Mouse (Mus musculus) right cerebral cortex, adult 18-20 months (tissue): ENCODE results near the gene Hist1h1a.

ENCODE experiments used
- DNase-seq: peaks from one replicate; pipeline ENCODE4 v3.0.0; 2022; ENCODE audit warnings: mixed read lengths

Gene Hist1h1a

DNA sequence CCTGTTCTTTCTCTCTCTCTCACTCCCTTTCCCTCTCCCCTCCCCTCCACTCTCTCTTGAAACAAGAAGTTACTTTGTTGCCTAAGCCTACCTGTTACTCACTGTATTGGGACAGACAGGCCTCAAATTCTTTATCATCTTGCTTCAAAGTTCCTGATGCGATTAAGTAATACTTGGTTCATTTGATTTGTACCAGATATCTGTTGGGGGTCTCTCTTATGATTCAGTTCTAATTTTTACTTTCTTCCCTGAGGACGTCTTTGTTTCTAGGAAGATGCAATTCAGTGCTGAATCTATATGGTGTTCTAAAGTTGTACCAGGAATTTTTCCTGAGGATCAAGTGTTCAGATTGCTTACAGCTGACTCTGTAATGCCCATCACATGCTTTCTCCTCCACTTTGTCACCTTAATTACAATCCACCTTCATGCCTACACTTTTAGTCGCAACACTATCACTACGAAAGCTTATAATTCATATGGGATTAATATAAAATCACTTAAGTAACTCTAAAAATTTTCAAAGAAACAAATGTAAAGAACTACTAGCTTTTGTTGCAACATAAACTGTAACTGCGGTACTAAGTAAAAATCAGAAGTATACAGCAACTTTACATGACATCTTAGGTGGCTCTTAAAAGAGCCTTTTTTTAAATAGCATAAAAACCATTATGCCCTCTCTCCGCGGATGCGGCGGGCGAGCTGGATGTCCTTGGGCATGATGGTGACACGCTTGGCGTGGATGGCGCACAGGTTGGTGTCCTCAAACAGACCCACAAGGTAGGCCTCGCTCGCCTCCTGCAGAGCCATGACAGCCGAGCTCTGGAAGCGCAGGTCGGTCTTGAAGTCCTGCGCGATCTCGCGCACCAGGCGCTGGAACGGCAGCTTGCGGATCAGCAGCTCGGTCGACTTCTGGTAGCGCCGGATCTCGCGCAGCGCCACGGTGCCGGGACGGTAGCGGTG is 18.8 kb upstream of the Hist1h1a start:
- no peak for DNase-seq

DNA sequence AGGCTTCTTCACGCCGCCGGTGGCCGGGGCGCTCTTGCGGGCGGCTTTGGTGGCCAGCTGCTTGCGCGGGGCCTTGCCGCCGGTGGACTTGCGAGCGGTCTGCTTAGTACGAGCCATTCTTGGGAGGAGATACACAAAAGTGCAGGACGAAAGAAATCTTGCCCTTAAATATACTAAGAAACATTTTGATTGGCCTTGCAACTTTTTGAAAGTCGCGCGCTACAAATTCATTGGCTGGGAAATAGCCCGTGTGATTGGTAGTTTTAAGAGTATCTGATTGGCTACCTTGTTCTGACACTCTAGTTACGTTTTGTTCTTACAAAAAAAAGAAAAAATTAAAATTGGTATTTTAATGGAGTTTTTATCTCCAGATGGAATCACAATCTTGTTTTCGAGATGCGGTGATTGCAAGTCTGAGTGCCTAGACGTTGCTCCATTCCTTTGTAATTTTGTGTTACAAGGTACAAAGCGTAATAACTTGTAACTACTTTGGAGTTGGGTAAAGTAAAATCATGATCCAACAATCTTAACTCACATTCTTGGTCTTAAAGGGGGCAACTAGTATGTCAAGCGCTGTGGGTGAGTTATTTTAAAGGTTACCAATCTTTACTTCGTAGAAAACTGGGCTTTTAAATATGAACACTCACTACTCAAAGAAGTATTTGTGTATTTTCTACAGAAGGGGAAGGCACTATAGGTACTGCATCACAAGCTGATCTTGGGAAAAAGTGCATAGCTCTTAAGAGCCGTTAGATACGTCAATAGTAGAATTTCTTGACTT is 17.9 kb upstream of the Hist1h1a start, which contains the start of gene Hist1h3c:
Hist1h3c (minus strand) TSS at position 222 of the 781 bp plus-strand sequence.
- peak; percentile 79 for DNase-seq

DNA sequence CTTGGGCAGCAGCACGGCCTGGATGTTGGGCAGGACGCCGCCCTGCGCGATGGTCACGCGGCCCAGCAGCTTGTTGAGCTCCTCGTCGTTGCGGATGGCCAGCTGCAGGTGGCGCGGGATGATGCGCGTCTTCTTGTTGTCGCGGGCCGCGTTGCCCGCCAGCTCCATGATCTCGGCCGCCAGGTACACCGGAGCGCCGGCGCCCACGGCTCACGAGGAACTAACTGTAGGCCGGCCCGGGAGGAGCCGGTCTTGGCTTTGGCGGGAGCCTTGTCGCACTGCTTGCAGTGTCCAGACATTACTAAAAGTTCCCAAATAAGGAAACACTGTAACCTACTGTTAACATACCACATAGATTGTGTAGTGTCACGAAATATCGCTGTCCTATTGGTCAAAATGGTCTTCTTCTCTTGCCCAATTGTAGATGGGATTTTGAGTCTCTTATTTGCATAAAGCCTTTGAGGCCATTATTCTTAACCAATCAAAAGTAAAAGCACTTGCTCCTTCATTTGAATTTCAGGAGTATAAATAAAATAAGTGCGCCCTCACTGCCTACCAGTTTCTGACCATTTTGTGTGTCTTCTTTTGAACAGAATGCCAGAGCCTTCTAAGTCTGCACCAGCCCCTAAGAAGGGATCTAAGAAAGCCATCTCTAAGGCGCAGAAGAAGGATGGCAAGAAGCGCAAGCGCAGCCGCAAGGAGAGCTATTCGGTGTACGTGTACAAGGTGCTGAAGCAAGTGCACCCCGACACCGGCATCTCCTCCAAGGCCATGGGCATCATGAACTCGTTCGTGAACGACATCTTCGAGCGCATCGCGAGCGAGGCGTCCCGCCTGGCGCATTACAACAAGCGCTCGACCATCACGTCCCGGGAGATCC is 17.0 kb upstream of the Hist1h1a start, which contains the start of gene Hist1h2bb:
Hist1h2bb (plus strand) TSS at position 534 of the 880 bp plus-strand sequence.
- DNase-seq, result peak; percentile 81

DNA sequence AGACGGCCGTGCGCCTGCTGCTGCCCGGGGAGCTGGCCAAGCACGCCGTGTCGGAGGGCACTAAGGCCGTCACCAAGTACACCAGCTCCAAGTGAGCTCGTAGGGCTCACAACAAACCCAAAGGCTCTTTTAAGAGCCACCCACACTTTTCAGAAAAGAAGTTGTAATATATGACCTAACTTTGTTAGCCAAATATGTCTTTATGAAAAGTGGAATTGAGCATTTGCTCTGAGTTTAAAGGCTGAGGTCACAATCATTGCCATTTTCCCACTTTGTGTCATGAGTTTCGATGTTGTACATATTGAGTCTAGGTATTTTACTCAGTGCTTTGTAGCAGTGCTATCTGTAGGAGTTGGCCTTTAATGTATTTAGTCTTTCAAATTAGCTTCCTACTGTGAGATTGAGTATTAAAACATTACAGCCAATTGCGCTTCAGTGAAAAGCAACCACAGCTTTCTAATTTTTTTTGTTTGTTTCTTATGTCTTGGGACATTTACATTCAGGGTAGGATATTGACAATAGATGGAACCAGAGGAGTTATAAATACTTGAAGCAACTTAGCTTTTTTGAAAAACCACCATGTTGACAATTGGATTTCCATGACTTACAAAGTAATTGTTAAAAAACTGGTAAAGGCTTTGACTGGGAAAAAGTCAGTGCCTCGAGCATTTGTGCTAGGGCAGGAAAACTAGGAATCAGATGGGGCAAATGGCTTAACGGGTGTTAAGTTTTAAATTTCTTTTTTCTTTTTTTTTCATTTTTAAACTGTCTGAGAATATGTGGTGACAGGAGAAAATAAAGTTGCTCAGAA is 16.2 kb upstream of the Hist1h1a start:
- no peak for DNase-seq

DNA sequence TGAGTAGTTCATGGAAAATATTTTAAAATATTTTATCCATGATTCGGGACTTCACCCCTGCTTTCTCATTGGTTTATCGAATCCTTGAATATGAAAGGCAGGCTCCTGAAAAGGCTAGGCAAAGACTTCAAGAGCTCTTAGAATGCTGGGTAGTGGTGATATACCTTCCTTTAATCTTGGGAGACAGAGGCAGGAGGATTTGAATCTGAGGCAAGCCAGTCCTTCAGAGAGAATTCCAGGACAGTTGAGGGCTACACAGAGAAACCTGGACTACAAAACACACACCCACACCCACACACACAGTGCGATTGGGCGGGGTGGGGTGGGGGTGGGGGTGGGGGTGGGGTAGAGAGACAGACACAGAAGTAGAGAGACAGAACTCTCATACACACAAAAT is 15.6 kb upstream of the Hist1h1a start:
- DNase-seq, result no peak

DNA sequence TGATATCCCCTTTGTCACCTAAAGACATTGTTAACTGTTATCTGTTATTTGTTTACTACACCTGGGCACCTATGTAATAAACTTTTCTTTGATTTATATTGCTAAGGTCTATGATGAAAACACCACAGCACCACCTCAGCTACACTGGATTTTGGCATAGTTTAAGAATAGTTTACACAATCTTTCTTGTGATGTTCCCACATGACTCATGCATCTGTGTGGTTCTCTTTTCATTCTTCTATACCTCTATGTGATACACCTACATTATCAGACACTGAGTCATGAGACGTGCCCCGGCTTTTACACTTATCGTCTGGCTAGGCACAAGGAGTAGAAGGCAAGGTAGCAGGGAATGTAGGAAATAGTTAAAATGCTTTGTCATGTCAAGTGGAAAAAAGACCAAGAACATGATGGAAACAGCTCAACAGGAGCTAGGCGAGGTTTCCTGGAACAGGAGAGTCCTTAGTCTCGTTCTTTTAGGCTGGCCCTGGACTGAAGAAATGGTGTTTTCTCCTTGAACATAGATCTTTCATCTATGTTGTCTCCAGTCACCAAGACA is 13.8 kb upstream of the Hist1h1a start:
- no peak for DNase-seq

DNA sequence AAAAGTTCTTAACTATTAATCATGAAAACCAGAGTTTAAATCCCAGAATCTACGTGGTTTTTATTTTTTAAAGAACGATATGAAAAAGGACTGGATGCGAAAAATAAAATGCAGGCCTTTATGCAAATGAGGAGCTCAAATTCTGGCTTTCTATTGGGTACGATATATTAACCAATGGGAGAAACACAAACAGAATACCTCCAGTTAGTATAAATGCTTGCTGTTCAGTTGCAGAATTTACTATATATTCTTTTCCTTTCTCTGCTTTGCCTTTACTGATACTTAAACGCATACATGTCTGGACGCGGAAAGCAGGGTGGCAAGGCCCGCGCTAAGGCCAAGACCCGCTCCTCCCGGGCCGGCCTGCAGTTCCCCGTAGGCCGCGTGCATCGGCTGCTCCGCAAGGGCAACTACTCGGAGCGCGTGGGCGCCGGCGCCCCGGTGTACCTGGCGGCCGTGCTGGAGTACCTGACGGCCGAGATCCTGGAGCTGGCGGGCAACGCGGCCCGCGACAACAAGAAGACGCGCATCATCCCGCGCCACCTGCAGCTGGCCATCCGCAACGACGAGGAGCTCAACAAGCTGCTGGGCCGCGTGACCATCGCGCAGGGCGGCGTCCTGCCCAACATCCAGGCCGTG is 12.5 kb upstream of the Hist1h1a start, which contains the start of gene Hist1h2ab:
Hist1h2ab (plus strand) TSS at position 288 of the 639 bp plus-strand sequence.
- peak; percentile 15 for DNase-seq

DNA sequence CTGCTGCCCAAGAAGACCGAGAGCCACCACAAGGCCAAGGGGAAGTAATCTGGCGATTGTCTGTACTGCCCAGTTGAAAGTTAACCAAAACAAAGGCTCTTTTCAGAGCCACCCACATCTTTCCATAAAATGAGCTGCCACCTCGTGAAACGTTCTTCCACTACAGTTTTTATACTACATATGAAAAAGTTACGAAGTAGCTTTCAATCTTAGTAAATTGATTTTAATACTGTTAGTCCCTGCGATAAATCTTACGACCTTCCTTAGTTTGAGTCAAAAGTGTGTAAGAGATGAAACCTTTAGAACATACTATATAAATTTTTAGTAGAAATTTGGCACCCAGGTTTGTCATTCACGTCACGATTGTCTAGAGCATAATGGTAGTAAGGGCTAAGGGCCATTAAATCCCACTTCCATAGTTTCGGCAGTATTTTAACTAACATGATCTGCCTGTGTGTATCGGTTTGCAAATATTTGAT is 11.9 kb upstream of the Hist1h1a start:
- no peak for DNase-seq

DNA sequence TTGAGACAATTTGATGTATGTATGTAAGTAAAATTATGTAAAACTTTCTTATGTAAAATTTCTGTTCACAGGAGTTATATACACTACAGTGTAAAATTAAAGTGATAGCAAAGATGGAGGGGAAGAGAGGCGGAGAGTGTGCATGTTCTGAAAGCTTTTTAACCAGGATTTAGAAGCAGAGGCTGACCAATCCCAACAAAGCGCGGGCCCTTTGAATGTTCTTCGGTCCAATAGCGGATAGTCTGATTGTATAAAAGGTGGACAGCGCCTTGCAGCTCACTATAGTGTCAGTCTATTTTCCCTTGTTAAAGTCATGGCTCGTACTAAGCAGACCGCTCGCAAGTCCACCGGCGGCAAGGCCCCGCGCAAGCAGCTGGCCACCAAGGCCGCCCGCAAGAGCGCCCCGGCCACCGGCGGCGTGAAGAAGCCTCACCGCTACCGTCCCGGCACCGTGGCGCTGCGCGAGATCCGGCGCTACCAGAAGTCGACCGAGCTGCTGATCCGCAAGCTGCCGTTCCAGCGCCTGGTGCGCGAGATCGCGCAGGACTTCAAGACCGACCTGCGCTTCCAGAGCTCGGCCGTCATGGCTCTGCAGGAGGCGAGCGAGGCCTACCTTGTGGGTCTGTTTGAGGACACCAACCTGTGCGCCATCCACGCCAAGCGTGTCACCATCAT is 11.3 kb upstream of the Hist1h1a start, which contains the start of gene Hist1h3b:
Hist1h3b (plus strand) TSS at position 201 of the 675 bp plus-strand sequence.
- DNase-seq, result peak; percentile 92

DNA sequence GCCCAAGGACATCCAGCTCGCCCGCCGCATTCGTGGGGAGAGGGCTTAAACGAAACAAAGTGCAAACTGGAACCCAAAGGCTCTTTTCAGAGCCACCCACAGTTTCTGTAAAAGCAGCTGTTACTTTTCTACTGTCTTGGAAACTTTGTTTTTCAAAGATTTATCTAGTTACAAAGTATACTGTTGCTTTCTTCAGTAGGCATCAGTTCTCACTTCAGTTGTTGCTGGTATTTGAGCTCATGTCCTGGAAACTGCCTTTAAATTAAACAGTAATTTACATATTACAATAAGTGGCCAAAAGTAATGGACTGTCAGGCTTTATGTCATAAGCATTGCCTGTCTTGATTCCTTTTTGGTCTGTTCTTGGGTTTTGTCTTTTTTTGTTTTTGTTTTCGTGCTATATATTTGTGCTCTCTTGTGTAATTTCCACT is 10.7 kb upstream of the Hist1h1a start:
- DNase-seq, result no peak

DNA sequence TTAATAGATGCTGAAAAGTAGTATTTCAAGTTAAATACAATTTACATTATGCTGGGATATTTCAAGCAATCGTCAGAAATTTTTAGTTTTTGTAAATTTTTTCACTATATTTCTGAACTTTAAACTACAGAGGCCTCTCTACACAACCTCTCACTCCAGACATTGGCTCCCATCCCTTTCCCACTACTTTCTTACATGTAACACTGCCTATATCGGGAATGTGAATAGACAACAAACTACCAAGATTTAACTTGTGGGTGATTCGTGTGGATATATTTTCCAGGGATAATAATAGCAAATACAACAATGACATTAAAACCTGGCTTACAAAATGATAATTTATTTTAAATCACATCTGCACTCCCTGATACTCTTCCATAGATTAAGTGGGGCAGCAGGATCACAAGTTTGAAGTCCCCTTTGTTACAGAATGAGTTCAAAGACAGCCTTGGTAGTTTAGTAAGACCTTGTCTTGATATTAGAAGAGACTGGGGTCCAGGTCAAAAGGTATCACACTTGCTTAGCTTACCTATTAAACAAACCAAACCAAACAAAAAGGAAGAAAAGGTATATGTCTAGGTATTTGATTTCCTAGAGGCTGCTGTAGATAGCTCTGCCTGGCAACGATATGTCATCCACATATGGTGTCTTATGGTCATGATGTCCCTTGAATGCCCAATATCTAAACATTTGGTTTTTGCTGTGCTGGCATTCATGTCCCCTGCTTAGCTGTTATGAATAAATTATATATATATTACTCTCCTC is 10.0 kb upstream of the Hist1h1a start:
- no peak for DNase-seq

DNA sequence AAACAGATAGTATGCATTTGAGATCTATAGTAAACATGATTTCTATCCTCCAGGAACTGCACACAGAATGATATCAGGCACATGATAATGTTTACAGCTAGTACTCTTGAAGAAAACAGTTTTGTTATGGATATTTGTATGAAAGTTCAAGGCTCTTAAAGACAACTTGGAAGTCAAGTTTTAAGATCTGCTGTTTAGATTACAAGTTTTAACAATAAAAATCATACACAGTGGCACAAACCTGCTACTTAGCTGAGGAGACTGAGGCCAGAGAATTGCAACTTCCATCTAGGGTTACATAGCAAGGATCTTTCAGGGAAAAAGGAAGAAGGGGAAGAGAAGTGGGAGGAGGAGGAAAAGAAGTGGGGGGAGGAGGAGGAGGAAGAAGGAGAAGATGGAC is 8.5 kb upstream of the Hist1h1a start:
- no peak for DNase-seq

DNA sequence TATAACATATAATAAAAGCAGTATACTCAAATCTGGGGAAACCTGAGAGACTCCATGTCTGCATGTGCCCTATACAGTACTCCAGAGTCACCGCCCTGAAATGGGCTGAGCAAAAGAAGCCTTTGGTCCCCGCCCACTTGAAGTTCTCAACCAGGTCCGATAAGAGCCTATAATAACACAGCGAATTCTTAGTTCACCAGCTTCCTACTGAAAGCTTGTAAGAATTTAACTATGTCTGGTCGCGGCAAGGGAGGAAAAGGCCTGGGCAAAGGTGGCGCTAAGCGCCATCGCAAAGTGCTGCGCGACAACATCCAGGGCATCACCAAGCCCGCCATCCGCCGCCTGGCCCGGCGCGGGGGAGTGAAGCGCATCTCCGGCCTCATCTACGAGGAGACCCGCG is 6.7 kb upstream of the Hist1h1a start, which contains the start of gene Hist1h4b:
Hist1h4b (plus strand) TSS at position 224 of the 400 bp plus-strand sequence.
- peak; percentile 91 for DNase-seq

DNA sequence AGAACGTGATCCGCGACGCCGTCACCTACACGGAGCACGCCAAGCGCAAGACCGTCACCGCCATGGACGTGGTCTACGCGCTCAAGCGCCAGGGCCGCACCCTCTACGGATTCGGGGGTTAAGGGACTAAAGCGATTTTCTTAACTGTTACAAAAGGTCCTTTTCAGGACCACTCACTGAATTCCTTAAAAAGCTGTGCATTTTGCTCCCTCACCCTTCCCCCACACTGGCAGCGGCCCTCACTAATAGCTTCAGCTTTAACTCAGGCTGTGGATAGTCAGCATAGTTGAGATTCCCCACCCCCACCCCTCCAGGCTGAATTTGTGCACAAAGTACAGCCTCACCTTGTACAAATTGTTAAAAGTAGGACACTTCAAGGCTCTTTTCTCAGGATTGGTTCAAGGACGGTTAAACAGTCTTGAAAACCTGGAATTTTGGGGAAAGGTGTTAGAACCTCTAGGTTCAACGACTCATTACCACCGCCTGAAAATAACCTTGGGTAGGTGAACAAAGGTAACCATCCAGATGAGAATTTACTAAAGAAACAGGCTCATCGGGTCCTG is 6.2 kb upstream of the Hist1h1a start:
- no peak for DNase-seq

DNA sequence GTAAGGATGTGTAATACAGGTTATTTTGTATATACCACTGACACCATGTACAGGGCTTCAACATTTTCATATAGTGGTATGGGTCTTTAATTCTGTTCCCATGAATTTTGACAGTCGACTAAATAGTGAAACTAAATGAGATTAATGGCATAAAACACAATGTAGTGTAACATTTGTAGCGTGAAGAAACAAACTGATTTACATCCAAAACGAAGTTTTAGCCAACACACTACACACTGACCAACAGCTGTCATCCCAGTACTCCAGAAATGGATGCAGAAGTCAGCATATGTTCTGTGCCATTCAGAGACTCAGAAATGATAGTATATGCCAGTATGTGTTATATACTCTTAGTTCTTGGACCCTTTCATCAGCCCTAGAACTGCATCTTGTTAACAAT is 5.5 kb upstream of the Hist1h1a start:
- no peak for DNase-seq

DNA sequence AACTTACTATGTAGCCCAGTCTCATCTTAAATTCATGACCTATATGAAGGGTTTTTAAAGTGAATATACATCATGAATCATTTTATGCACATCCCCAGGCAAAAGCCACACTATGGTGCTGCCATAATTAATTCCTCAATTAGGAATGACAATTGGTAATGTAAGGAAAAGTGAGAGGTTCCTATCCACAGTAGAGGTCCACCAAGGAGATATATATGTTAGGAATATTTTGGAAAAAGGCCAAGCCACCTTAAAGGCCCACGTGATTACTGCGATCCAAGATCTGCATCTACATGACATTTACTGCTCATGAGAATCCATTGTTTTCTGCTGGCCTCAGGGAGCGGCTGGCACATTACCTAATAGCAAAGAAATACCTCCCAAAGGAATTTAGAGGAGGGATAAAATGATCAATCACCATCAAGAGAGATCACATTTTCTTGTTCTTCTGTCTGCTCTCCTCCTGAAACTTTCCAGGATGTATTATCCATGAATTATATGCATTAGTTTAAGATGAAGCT is 4.2 kb upstream of the Hist1h1a start:
- DNase-seq, result no peak

DNA sequence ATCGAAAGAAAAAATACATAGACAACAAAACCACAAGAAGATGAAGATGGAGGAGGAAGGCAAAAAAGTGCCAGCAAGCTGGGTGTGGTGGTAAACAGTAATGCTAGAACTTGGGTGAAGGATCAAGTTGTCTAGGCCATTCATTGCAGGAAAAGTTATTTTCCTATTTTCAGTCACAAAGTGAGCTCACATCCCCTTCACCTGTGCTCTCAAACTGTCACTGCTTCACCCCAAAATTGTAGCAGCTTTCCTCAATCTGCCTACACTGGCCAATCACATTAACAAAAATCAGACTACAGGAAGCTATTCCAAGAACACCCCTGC is 3.6 kb upstream of the Hist1h1a start:
- no peak for DNase-seq

DNA sequence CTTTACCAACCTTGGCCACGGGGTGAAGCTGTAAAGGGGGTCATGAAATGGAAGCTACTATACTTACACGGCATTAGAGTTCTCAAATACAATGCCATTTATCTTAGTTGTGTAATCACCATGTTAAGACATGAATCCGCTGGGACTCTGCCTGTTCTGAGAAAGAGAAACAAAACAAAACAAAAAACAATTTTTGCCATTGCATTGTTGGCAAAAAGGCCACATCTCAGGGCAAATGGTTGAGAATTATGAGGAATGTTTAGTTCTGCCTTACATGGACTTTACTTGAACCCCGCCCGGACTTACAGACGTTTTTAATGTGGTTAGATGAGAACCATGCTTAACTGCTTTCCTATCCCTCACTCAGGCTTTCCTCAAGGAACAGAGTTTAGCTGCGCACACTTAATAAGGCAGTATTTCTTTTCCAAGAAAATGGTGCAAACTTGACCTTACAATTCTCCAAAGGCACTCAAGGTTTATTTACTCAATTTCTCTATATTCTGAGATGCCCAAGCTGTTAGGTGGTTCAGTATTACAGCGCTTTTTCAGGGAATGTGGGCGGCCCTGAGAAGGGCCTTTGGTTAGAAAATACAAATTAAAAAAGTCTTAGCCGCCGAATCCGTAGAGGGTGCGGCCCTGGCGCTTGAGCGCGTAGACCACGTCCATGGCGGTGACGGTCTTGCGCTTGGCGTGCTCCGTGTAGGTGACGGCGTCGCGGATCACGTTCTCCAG is 3.1 kb upstream of the Hist1h1a start:
- DNase-seq, result no peak
